Mouse (Mus musculus): ENCODE data around the gene Mphosph6. TPM values are rescaled to one million over a fixed set of nuclear protein-coding genes. Genes with fewer than 3 reads are reported as not detected.

Mphosph6 gene
- 59.2 and 61.6 TPM in 2 replicates for polyA plus RNA-seq (2014; fragmentation: Nextera tagmentation; extraction: Ambion mirVana)

GRCm38 (mm10) chr8:117801443-117802298 lies at the start of gene Mphosph6:
Gene Mphosph6, minus strand, starts transcription at chr8:117801943.
- no peaks in the 10 kb centered on the region for H3K27me3 ChIP-seq (ENCODE audit: control insufficient read depth, insufficient read depth, low read length)
- peaks cover 4% of the 10 kb centered on the region; the same call in 1 of the 2 replicates for H3K4me1 ChIP-seq (replicated peaks; ENCODE audit: control insufficient read depth, insufficient read depth, low read length)
- peak within 1 kb of the TSS; percentile 82 for H3K27ac ChIP-seq (ENCODE audit: low read depth, low read length)
- ATAC-seq (replicated peaks; ENCODE audit: low FRiP score) (peak; percentile 99), DNase-seq (ENCODE audit: low spot score) (peak; percentile 99)
- H3K4me3 ChIP-seq (ENCODE audit: low read depth, low read length), result peak within 1 kb of the TSS; percentile 70
- peak within 1 kb of the TSS; percentile 61 for H3K4me2 ChIP-seq (ENCODE audit: low read depth, low read length, severe bottlenecking)
- WGBS, result under 1% methylated on average over 65 of the region's 65 CpGs
- H3K9ac ChIP-seq (ENCODE audit: low read length), result peak within 1 kb of the TSS; percentile 89
- H3K36me3 ChIP-seq (ENCODE audit: control insufficient read depth, insufficient read depth, low read length), result no peaks in the 10 kb centered on the region; the same call in 1 of the 2 replicates
- no peaks in the 10 kb centered on the region for H3K9me3 ChIP-seq (ENCODE audit: control insufficient read depth, low read length)

GRCm38 (mm10) chr8:117850420-117850819 lies 48.7 kb upstream of the Mphosph6 start:
- DNase-seq (ENCODE audit: low spot score) (no peak), ATAC-seq (replicated peaks; ENCODE audit: low FRiP score) (no peak)
- H3K9me3 ChIP-seq (ENCODE audit: control insufficient read depth, low read length), result no peaks in the 10 kb centered on the region
- no peak overlapping the region for H3K4me3 ChIP-seq (ENCODE audit: low read depth, low read length)
- H3K4me2 ChIP-seq (ENCODE audit: low read depth, low read length, severe bottlenecking), result no peak overlapping the region
- no peak overlapping the region for H3K9ac ChIP-seq (ENCODE audit: low read length)
- no peaks in the 10 kb centered on the region for H3K4me1 ChIP-seq (replicated peaks; ENCODE audit: control insufficient read depth, insufficient read depth, low read length)
- no peaks in the 10 kb centered on the region for H3K36me3 ChIP-seq (ENCODE audit: control insufficient read depth, insufficient read depth, low read length)
- 88% methylated on average over 10 of the region's 10 CpGs for WGBS
- no peak overlapping the region for H3K27ac ChIP-seq (ENCODE audit: low read depth, low read length)
- no peaks in the 10 kb centered on the region for H3K27me3 ChIP-seq (ENCODE audit: control insufficient read depth, insufficient read depth, low read length)

DNA sequence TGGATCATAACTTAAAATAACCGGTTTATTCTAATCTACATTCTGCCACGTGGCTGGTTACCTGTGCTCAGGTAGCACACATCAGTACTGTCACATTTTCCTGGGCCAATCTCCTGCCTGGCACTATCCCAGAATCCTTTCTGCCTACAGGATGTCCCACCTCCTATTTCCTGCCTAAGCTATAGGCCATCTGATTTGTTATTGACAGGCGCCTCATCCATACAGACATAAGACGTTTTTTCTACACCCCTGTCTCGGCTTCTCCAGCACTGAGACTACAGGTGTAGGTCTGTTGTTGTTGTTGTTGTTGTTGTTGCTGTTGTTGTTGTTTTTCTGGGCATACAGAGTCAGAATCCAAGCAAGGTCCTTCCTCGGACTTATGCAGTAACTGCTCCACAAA lies 46.1 kb upstream of the Mphosph6 start:
- H3K4me3 ChIP-seq (ENCODE audit: low read depth, low read length), result no peak overlapping the region
- no peaks in the 10 kb centered on the region for H3K36me3 ChIP-seq (ENCODE audit: control insufficient read depth, insufficient read depth, low read length)
- DNase-seq (ENCODE audit: low spot score) (no peak), ATAC-seq (replicated peaks; ENCODE audit: low FRiP score) (no peak)
- no peak overlapping the region for H3K27ac ChIP-seq (ENCODE audit: low read depth, low read length)
- no peak overlapping the region for H3K4me2 ChIP-seq (ENCODE audit: low read depth, low read length, severe bottlenecking)
- no peak overlapping the region for H3K9ac ChIP-seq (ENCODE audit: low read length)
- no peaks in the 10 kb centered on the region for H3K27me3 ChIP-seq (ENCODE audit: control insufficient read depth, insufficient read depth, low read length)
- H3K4me1 ChIP-seq (replicated peaks; ENCODE audit: control insufficient read depth, insufficient read depth, low read length), result no peaks in the 10 kb centered on the region
- WGBS, result 91% methylated on average over 6 of the region's 6 CpGs
- H3K9me3 ChIP-seq (ENCODE audit: control insufficient read depth, low read length), result no peaks in the 10 kb centered on the region

- H3K27me3 ChIP-seq (ENCODE audit: control insufficient read depth, insufficient read depth, low read length), result no peaks in the 10 kb centered on the region
- H3K4me3 ChIP-seq (ENCODE audit: low read depth, low read length), result no peak overlapping the region
- no peak overlapping the region for H3K4me2 ChIP-seq (ENCODE audit: low read depth, low read length, severe bottlenecking)
- WGBS, result 86% methylated on average over 8 of the region's 8 CpGs
- DNase-seq (ENCODE audit: low spot score) (no peak), ATAC-seq (replicated peaks; ENCODE audit: low FRiP score) (no peak)
- no peak overlapping the region for H3K9ac ChIP-seq (ENCODE audit: low read length)
- no peak overlapping the region for H3K27ac ChIP-seq (ENCODE audit: low read depth, low read length)
- H3K4me1 ChIP-seq (replicated peaks; ENCODE audit: control insufficient read depth, insufficient read depth, low read length), result no peaks in the 10 kb centered on the region
- no peaks in the 10 kb centered on the region for H3K9me3 ChIP-seq (ENCODE audit: control insufficient read depth, low read length)
- H3K36me3 ChIP-seq (ENCODE audit: control insufficient read depth, insufficient read depth, low read length), result no peaks in the 10 kb centered on the region
Observed at GRCm38 (mm10) chr8:117843694-117844093, 42.0 kb upstream of the Mphosph6 start.

DNA sequence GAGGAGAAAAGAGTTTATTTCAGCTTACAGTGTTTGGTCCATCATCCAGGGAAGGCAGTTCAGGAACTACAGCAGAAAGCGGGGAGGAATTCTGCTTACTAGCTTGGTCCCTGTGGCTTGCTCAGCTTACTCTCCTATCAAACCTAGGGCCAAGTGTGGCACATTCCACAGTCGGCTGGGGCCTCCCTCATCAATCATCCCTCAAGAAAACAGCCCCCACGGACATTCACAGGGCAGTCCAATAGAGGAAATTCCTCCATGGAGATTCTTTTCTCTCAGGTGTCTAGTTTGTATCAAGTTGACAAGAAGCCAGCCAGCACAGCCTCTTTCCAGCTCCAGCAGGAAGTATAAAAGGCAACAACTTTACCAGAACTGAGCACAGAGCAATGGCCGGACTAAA lies 11.8 kb upstream of the Mphosph6 start:
- Histone ChIP-seq H3K27me3 (ENCODE audit: control insufficient read depth, insufficient read depth, low read length) (no peaks in the 10 kb centered on the region), H3K27ac (ENCODE audit: low read depth, low read length) (no peak overlapping the region), H3K9me3 (ENCODE audit: control insufficient read depth, low read length) (no peaks in the 10 kb centered on the region), H3K9ac (ENCODE audit: low read length) (no peak overlapping the region), H3K4me1 (replicated peaks; ENCODE audit: control insufficient read depth, insufficient read depth, low read length) (no peaks in the 10 kb centered on the region), H3K4me3 (ENCODE audit: low read depth, low read length) (no peak overlapping the region), H3K36me3 (ENCODE audit: control insufficient read depth, insufficient read depth, low read length) (no peaks in the 10 kb centered on the region), H3K4me2 (ENCODE audit: low read depth, low read length, severe bottlenecking) (no peak overlapping the region)
- WGBS, result 74% methylated on average over 4 of the region's 4 CpGs
- DNase-seq (ENCODE audit: low spot score) (no peak), ATAC-seq (replicated peaks; ENCODE audit: low FRiP score) (no peak)

- Histone ChIP-seq H3K4me1 (replicated peaks; ENCODE audit: control insufficient read depth, insufficient read depth, low read length) (no peaks in the 10 kb centered on the region), H3K9ac (ENCODE audit: low read length) (no peak overlapping the region), H3K4me3 (ENCODE audit: low read depth, low read length) (no peak overlapping the region), H3K27ac (ENCODE audit: low read depth, low read length) (no peak overlapping the region), H3K9me3 (ENCODE audit: control insufficient read depth, low read length) (no peaks in the 10 kb centered on the region), H3K27me3 (ENCODE audit: control insufficient read depth, insufficient read depth, low read length) (no peaks in the 10 kb centered on the region), H3K4me2 (ENCODE audit: low read depth, low read length, severe bottlenecking) (no peak overlapping the region), H3K36me3 (ENCODE audit: control insufficient read depth, insufficient read depth, low read length) (no peaks in the 10 kb centered on the region)
- ATAC-seq (replicated peaks; ENCODE audit: low FRiP score) (no peak), DNase-seq (ENCODE audit: low spot score) (no peak)
- 92% methylated on average over 2 of the region's 2 CpGs for WGBS
Observed at GRCm38 (mm10) chr8:117810676-117811075, 8.9 kb upstream of the Mphosph6 start.

DNA sequence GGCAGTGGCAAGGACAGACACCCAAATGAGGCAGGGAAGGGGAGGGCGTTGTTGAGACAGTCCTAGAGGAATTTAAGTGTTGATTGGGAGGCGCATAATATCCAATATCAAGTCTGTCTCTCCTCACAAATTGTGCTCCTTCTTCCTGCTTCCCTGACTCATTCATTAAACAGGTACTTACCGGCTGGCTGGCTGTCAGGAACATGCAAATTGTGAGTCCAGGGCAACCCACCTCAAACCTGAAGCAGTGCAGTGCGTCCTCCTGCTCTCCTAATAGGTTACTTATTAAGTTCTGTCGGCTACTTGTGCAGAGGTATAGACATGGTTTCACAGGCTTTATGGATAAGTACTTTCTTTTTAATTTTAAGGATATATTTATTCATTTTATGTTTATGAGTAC lies 3.7 kb upstream of the Mphosph6 start:
- WGBS, result 90% methylated on average over 5 of the region's 5 CpGs
- no peak overlapping the region for H3K9ac ChIP-seq (ENCODE audit: low read length)
- DNase-seq (ENCODE audit: low spot score) (no peak), ATAC-seq (replicated peaks; ENCODE audit: low FRiP score) (no peak)
- no peak overlapping the region for H3K27ac ChIP-seq (ENCODE audit: low read depth, low read length)
- no peak overlapping the region for H3K4me2 ChIP-seq (ENCODE audit: low read depth, low read length, severe bottlenecking)
- no peaks in the 10 kb centered on the region for H3K9me3 ChIP-seq (ENCODE audit: control insufficient read depth, low read length)
- H3K4me3 ChIP-seq (ENCODE audit: low read depth, low read length), result no peak overlapping the region
- H3K36me3 ChIP-seq (ENCODE audit: control insufficient read depth, insufficient read depth, low read length), result no peaks in the 10 kb centered on the region
- peaks cover 4% of the 10 kb centered on the region; the same call in 1 of the 2 replicates for H3K4me1 ChIP-seq (replicated peaks; ENCODE audit: control insufficient read depth, insufficient read depth, low read length)
- no peaks in the 10 kb centered on the region for H3K27me3 ChIP-seq (ENCODE audit: control insufficient read depth, insufficient read depth, low read length)

DNA sequence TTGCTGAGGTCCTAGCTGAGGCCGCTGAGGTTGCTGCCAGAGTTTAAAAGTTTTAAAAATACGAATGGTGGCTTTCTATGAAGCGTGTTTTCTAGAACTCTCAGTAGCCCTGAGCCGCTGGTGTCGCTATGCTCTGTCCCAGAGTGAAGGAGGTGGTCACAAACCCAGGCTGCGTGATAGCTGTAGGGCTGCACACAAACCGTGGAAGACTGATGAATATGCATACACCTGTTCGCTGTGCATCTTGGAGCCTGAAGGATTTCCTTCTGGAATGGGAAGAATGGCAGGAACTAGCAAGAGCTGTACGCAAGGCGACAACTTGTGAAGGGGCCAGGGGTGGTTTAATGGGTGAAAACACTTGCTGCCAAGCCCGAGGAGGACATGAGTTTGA lies 551 bp upstream of the Mphosph6 start:
- peak; percentile 71 for ATAC-seq (replicated peaks; ENCODE audit: low FRiP score)
- no peaks in the 10 kb centered on the region; the same call in 1 of the 2 replicates for H3K36me3 ChIP-seq (ENCODE audit: control insufficient read depth, insufficient read depth, low read length)
- peak overlapping the region; percentile 70 for H3K4me3 ChIP-seq (ENCODE audit: low read depth, low read length)
- WGBS, result 3% methylated on average over 11 of the region's 11 CpGs
- H3K9ac ChIP-seq (ENCODE audit: low read length), result peak overlapping the region; percentile 55
- H3K27ac ChIP-seq (ENCODE audit: low read depth, low read length), result no peak overlapping the region
- peak overlapping the region; percentile 61 for H3K4me2 ChIP-seq (ENCODE audit: low read depth, low read length, severe bottlenecking)
- H3K4me1 ChIP-seq (replicated peaks; ENCODE audit: control insufficient read depth, insufficient read depth, low read length), result peaks cover 4% of the 10 kb centered on the region; the same call in 1 of the 2 replicates
- H3K27me3 ChIP-seq (ENCODE audit: control insufficient read depth, insufficient read depth, low read length), result no peaks in the 10 kb centered on the region
- no peaks in the 10 kb centered on the region for H3K9me3 ChIP-seq (ENCODE audit: control insufficient read depth, low read length)
- DNase-seq (ENCODE audit: low spot score), result no peak

DNA sequence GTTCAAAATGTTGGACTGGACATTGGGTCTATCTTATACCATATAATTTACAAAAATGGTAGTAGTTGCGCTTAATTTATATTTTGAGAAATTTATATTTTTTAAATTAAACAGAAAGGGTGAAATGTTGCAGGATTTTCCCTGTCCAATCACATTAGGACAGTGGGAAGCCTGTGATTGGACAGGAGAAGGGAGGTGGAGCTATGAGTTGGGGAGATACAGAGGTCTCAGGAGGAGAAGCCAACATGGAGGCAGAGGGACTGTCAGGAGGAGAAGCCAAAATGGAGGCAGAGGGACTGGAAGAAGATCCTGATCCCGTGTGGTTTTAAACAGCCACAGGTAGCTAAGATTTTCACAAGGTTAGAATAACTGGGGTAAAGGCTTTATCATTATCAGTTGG lies 3.7 kb downstream of the Mphosph6 start:
- Histone ChIP-seq H3K4me2 (ENCODE audit: low read depth, low read length, severe bottlenecking) (no peak overlapping the region), H3K36me3 (ENCODE audit: control insufficient read depth, insufficient read depth, low read length) (no peaks in the 10 kb centered on the region; the same call in 1 of the 2 replicates), H3K4me3 (ENCODE audit: low read depth, low read length) (no peak overlapping the region), H3K9ac (ENCODE audit: low read length) (no peak overlapping the region), H3K27ac (ENCODE audit: low read depth, low read length) (no peak overlapping the region), H3K9me3 (ENCODE audit: control insufficient read depth, low read length) (no peaks in the 10 kb centered on the region), H3K4me1 (replicated peaks; ENCODE audit: control insufficient read depth, insufficient read depth, low read length) (peaks cover 4% of the 10 kb centered on the region; the same call in 1 of the 2 replicates), H3K27me3 (ENCODE audit: control insufficient read depth, insufficient read depth, low read length) (no peaks in the 10 kb centered on the region)
- no peak for ATAC-seq (replicated peaks; ENCODE audit: low FRiP score)
- DNase-seq (ENCODE audit: low spot score), result no peak
- whole genome bisulfite sequencing, result 81% methylated on average over 2 of the region's 2 CpGs

Data from forebrain, embryonic 11.5 days (tissue).